Mouse (Mus musculus): ENCODE data around the gene Prpf8.

DNA sequence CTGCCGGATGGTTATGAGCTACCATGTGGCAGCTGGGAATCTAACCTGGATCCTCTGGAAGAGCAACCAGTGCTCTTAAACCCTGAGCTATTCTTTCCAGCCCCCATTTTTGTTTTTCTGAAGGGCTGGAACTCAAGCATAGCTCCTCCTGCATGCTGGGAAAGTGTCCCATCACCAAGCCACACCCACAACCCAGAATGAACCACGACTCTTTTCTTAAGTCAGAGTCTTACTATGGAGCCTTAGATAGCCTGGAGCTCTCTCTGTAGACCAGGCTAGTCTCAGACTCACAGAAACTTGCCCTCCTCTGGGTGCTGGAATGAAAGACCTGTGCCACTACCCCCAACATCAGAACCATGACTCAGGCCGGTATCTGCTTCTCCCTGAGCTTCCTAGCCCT is 38.0 kb upstream of the Prpf8 start:
- TF ChIP-seq POLR2A (IDR thresholded peaks at IDR 0.05; ENCODE audit: borderline replicate concordance, insufficient read depth, low read length) (no peak), CTCF (IDR thresholded peaks at IDR 0.05; ENCODE audit: borderline replicate concordance, insufficient read depth, low read depth, low read length) (no peak)
